Mouse (Mus musculus): ENCODE data around the gene Tmem223. TPM values are rescaled to one million over a fixed set of nuclear protein-coding genes. Genes with fewer than 3 reads are reported as not detected.
A peak's percentile ranks its signal among the peaks of the same experiment; 100 is the strongest.

Tmem223 gene
- total RNA-seq, 1 experiment from 2014 or later: 15.5 TPM

DNA sequence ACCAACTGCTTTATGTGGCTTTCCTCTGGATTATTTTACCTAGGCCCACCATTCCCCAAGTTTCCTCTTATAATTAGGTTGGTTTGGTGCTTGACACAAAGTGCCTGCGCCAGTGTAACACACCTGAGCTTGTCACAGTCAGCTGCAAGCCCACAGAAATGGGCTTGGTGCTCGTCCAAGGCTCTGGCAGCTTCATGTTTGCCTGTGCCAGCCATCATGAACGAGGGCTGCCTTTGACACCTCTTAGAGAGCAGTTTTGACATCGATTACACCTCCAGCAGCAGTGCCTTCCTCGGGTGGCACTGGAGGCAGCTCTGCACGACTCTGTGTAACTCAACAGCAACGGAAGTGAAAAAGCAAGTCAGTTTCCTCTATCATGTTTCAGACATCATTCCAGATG lies 19.4 kb downstream of the Tmem223 start:
- ATAC-seq (ENCODE audit: extremely low read depth, insufficient number of reproducible peaks, low FRiP score, poor library complexity, severe bottlenecking): no peak

DNA sequence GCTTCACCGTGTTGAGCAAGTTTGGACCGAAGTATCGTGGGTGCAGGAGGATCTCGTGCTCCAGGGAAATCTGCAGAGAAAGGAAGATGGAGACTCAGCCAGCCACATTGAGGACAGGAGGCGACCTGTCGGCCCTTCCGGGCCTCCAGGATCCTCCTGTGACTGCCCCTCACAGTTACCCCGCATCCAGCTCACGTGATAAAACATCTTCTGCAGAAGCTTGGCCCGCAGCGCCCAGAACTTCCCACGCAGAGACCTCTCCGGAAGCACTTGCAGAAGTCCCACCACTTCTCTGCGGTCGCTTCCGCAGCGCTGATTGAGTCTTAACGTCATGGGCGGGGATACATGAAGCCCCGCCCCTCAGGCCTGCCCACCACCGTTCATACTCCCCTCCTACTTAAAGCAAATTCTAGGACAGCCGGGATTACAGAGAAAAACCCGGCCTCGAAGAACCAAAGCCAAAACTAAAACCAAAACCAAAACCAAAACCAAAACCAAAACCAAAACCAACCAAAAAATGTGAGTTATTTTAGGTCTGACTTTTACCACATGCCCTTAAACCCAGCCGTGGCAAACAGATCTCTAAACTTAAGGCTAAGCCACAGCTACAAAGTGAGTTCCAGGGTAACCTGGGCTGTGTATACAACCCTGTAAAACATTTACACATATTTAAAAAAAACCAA lies 27.6 kb downstream of the Tmem223 start, which contains the start of gene Polr2g:
Polr2g (minus strand) TSS at position 314 of the 683 bp plus-strand sequence.
- ATAC-seq (ENCODE audit: extremely low read depth, insufficient number of reproducible peaks, low FRiP score, poor library complexity, severe bottlenecking): peak; percentile 63

DNA sequence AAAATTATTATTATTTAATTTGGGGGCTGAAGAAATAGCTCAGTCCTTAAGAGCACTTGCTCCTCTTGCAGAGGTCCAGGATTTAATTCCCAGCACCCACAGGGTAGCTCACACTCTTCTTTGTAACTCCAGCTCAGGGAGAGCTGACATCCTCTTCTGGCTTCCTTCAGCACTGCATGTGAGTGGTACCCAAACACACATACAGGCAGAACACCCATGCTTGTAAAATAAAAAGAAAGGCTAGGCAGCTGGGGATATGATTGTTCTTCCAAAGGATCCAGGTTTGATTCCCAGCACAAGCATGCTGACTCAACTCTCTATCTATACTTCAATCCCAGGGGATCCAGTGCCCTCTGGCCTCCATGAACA lies 28.1 kb downstream of the Tmem223 start:
- no peak for ATAC-seq (ENCODE audit: extremely low read depth, insufficient number of reproducible peaks, low FRiP score, poor library complexity, severe bottlenecking)

DNA sequence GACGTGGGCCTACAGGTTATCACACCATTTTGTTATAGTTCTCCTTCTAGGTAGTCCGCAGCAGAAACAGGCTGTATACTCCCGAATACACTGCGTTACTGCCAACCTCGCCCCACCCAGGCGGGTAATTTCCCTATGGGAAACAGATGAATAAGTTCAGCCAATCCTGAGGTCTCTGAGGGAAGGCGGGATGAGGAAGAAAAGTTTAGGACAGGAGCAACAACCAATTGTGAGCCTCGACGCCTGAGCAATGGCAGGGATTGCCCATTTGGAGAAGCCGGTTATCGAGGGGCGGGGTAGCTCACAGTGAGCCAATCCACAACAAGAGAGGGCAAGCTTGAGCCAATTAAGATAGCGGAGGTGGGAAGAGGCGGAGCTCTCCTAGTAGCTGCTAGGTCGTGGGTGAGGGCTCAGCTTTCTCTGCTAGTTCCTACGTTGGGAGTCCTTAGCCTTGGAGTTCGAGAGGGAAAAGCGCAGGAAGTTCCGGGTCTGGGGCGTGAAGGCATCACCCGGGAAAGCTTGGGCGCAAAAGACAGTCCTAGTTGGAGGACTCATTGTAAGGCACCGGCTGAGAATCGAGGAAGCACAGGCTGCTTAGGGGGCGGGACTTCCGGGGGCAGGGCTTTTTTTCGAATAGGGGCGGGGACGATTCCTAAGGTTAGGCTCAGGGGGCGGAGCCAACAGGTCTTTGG lies 31.5 kb downstream of the Tmem223 start, which contains the start of gene Zbtb3:
Zbtb3 (plus strand) TSS at position 426 of the 692 bp plus-strand sequence.
- ATAC-seq (ENCODE audit: extremely low read depth, insufficient number of reproducible peaks, low FRiP score, poor library complexity, severe bottlenecking): peak; percentile 92

DNA sequence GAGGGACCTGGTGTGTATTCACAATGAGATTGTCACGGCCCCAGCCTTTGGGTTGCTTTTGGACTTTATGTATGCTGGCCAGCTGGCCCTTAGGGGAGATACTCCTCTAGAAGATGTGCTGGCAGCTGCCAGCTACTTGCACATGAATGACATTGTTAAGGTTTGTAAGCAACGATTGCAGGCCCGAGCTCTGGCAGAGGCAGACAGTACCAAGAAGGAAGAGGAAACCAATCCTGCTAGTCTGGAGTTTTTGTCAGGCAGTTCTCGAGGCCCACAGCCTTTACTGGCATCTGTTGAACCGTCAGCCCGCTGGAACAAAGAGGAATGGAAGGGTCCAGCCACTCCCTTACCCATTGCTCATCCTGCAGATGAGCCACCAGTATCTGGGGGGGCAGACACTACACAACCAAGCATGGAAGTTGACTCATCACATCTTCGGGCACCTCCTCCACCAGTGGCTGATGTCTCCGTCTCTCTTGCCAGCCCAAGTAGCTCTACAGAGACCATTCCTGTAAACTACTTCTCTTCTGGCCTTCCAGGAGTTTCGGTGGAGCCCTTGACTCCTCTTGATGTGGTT lies 32.5 kb downstream of the Tmem223 start:
- no peak for ATAC-seq (ENCODE audit: extremely low read depth, insufficient number of reproducible peaks, low FRiP score, poor library complexity, severe bottlenecking)

DNA sequence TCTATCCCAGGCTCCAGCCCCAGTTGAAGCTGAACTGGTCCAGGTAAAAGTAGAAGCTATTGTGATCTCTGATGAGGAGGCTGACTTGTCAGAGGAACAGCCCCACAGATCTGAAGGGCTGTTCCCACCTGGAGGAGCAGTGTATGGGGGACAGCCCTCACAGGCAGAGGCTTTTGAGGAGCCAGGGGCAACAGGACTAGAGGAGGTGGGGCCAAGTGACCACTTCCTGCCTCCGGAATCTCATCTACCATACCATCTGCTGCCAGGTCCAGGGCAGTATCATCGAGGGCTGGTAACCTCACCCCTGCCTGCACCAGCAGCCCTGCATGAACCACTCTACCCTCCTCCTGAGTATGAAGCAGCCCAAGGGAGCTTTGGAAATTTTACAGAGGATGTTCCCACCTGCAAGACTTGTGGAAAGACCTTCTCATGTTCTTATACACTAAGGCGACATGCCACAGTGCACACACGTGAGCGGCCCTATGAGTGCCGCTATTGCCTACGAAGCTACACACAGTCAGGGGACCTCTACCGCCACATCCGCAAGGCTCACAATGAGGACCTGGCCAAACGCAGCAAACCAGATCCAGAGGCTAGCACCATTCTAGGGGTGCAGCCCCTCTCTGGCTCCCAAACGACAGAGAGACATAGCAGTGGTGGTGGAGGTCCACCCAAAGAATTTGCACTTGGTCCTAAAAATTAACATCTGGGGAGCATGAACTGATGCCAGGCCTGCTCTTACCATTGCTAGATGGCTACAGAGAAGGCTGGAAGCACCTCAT lies 33.3 kb downstream of the Tmem223 start:
- ATAC-seq (ENCODE audit: extremely low read depth, insufficient number of reproducible peaks, low FRiP score, poor library complexity, severe bottlenecking): no peak

DNA sequence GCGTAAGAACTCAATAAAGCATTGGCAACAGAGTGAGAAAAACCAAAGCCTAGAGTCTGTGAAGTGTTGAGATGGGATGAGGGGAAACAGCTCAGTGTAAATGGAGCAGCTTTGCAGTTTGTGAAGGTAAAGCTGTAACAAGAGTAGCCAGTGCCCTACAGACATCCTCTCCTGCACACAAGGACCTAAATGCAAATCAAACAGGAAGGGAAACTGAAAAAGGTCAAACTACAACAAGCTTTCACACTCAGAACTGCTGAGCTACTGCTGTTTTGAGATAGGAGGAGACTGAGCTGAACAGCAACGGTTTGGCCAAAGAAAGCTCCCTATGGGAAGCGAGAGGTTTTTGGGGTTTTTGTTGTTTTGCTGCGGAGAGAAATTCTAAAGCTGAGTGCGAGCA lies 36.0 kb downstream of the Tmem223 start:
- ATAC-seq (ENCODE audit: extremely low read depth, insufficient number of reproducible peaks, low FRiP score, poor library complexity, severe bottlenecking): no peak

DNA sequence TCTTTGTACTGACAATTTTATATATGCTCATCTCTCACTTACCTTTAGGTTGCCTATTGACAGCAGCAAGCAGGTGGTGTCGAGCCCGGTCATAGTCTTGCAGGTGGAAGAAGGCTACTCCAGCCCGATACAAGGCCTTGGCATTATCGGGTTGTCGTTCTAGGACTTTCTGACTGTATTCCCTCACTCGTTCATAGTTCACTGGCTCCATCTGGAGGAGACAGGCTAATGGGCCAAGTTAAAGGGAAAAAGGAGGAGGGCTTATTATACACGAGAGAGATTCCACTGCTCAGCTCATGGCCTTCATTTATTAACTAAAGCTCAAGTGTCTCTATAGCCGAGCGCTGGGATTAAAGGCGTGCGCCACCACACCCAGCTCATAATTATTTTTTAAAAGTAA lies 45.0 kb downstream of the Tmem223 start:
- no peak for ATAC-seq (ENCODE audit: extremely low read depth, insufficient number of reproducible peaks, low FRiP score, poor library complexity, severe bottlenecking)

DNA sequence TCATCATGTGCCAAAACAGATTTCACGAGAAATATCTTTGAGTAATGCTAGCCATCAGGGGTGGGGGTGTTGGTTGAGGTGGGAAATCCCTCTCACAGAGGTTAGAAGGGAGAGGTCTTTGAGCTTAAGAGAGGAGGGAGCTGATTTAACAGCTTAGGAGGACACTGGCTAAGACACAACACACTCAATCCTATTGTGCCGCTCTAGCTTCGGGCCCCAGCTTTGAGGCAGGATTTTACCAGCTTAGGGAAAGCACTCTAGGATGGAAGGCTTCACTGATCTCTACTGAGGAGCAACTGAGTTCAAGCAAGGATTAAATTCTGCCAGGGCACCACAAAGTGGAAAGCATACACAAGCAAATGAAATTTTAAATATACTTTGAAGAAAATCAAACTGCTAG lies 46.2 kb downstream of the Tmem223 start:
- ATAC-seq (ENCODE audit: extremely low read depth, insufficient number of reproducible peaks, low FRiP score, poor library complexity, severe bottlenecking): no peak

DNA sequence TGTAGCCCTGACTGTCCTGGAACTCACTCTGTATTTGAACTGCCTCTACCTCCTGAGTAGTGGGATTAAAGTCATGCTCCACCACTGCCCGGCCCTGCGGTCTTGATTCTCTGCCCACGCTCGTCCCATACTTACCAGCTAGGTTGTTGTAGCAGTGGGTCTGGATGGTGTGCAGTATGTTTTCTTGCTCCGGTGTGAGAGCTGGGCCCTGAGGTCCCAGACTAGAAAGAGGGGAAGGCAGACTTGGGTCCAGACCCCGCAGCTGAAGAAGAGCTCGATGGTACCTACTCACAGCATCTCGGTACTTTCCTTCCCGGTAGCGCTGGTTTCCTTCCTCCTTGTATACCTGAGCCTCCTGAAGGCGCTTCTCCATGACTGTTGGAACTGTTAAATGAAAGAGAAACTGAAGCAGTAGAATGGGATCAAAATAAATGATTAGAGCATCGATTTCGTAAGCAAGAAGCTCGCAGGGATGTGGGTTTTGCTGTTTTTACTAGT lies 47.6 kb downstream of the Tmem223 start:
- ATAC-seq (ENCODE audit: extremely low read depth, insufficient number of reproducible peaks, low FRiP score, poor library complexity, severe bottlenecking): no peak

DNA sequence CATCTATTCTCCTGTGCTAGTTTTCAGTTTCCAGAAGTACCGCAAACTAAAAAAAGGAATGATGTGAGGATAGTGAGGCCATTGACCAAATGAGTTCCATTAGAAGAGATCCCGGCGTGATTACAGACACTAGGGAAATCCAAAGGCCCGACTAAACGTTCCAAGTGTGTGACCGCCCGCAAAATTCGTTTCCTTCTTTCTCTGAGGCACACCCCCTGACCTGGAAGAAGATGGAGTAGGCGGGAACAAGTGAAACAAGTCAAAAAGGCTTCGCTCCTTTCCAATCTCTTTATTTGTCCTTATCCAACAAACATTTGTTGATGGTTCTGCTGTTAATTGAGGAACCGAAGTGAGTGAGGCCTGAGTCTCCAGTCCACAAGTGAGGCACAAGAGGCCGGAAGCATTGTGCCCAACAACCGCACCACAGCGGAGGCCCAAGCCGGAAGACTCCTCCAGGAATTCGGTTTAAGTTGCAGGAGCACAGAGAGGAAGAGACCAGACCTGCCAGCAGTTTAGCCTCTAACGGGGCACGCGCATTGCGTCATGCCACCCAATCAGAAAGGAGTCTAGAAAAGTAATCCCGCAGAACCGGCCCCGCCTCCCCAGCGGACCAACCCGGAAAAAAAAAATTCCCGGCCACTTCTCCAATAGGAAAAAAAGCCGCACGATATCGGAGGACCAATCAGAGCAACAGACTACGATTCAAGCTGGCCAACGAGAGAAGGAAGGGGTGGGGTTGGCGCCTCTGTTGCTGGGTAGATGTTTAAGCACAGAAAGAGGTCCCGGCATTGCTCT lies 48.2 kb downstream of the Tmem223 start, which contains the start of gene Ttc9c:
Ttc9c (minus strand) TSS at position 533 of the 795 bp plus-strand sequence.
- peak; percentile 68 for ATAC-seq (ENCODE audit: extremely low read depth, insufficient number of reproducible peaks, low FRiP score, poor library complexity, severe bottlenecking)

DNA sequence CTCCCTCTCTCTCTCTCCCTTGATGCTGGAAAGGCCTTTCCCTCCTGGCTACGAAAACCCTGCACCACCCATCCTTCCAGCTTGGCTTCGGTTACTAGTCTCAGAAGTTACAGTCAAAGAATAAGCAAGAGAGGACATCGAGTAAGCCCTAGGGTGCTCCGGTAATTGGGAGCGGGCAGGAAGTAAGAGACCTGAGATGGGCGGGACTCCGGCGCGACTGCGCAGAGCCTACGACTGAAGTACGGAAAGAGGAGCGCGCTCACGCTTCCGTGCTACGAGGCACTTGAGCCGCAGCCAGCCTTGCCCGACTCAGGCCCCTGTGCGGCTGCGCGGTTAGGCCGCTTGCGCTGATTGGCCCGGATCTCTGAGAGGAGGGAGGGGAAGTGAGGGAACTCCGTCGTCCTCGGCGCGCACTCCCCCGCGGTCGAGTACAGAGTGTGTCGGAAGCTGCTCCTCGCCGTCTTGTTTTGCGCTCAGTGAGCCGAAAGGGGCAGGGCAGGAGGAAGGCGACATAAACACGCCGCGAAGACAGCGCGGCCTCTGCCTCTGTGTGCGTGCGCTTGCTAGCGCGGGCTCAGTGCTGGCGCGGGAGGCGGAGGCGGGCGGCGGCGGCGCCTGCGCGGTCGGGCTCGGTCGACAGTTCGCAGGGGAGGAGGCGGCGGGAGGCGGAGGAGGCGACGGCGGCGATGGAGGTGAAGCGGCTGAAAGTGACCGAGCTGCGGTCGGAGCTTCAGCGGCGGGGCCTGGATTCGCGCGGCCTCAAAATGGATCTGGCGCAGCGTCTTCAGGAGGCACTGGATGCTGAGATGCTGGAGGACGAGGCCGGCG lies 49.0 kb downstream of the Tmem223 start, which contains the start of gene Hnrnpul2:
Hnrnpul2 (plus strand) TSS at position 415 of the 828 bp plus-strand sequence.
- peak; percentile 85 for ATAC-seq (ENCODE audit: extremely low read depth, insufficient number of reproducible peaks, low FRiP score, poor library complexity, severe bottlenecking)

DNA sequence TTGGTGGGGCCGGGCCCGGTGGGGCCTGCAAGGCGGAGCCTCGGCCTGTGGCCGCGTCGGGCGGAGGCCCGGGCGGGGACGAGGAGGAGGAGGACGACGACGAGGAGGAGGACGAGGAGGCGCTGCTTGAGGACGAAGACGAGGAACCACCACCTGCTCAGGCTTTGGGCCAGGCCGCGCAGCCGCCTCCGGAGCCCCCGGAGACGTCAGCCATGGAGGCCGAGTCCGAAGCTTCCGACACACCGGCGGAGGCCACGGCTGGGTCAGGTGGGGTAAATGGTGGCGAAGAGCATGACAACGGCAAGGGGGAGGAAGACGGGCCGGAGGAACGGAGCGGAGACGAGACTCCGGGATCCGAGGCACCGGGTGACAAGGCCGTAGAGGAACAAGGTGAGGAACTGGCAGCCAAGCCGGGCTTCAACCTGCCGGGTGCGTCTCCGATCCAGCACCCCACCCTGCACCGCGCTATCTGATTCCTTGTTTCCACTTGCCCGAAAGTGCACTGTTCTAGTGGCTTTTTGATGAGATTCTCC lies 49.7 kb downstream of the Tmem223 start:
- ATAC-seq (ENCODE audit: extremely low read depth, insufficient number of reproducible peaks, low FRiP score, poor library complexity, severe bottlenecking): no peak

DNA sequence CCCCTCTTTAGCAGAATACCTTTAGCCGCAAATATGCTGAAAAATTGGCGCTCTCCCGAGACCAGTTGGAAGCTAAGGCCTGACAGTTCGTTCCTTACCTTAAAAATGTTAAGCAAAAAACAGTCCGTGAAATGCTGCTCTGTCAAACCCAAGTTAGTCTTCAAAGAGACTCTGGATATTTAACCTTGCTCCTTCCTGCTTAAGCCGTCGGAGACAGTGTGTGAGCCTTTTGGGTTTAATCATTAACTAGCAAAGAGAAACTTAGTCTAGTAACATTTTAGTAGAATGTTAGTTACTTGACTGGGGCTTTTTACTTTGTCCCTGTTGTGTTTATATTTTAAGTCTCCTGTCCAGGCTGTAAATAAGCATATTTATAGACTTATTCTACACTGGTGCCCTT lies 50.4 kb downstream of the Tmem223 start:
- ATAC-seq (ENCODE audit: extremely low read depth, insufficient number of reproducible peaks, low FRiP score, poor library complexity, severe bottlenecking): no peak

Measured in neutrophil, adult 5-6 weeks (primary cell).